Mouse (Mus musculus) CH12.LX (cell line): ENCODE results near the gene Tmem104.

ENCODE experiments used
- CTCF ChIP-seq, 2 experiments: IDR thresholded peaks in 1 of 2; conservative IDR thresholded peaks in 1 of 2; 2 replicates each; pipeline ENCODE4 v1.5.1; 2011 to 2012; ENCODE audit warnings: low read depth in 2 of 2, low read length in 2 of 2, improper control_type of control experiment in 1 of 2, inconsistent platforms in 1 of 2, mild to moderate bottlenecking in 1 of 2, moderate library complexity in 1 of 2
- NELFE ChIP-seq: IDR thresholded peaks from 2 replicates; pipeline ENCODE4 v1.6.1; 2011; ENCODE audit warnings: low read depth, low read length, improper control_type of control experiment
- RAD21 ChIP-seq: IDR thresholded peaks from 2 replicates; pipeline ENCODE4 v1.6.1; 2011; ENCODE audit warnings: low read depth, mild to moderate bottlenecking, low read length, improper control_type of control experiment, moderate library complexity

DNA sequence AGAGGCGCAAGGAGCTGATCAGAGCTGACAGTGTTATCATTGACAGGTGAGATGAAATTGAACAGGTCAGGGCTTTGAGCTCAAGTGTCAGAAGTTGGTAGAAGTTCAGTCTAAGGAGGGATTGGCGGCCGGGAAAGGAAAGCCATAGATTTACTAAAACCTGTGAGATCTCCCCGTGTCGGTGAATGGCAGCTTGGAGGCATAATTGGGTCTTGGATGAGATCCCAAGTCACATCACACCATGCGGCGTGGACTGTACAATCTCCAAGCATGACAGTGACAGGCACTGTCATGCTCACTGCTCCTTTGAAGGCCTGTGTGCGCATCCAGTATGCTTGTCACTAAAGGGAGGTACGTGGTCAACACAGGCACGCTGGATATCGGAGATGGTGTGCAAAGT lies 75.7 kb downstream of the Tmem104 start:
- TF ChIP-seq NELFE (no peak), RAD21 (no peak), CTCF (conservative IDR thresholded peaks at IDR 0.05 in 1 of 2, IDR thresholded peaks at IDR 0.05 in 1 of 2; ENCODE audit: low read depth in 2 of 2, low read length in 2 of 2) (no peak)
